Mouse (Mus musculus) MEL (cell line): ENCODE measurements around the gene Sorbs1. TPM values are rescaled to one million over a fixed set of nuclear protein-coding genes. Genes with fewer than 3 reads are reported as not detected.

ENCODE experiments used
- DNase-seq: peaks from one replicate; pipeline ENCODE4 v3.0.0; 2011; ENCODE audit warnings: low read depth, low spot score
- H3K27ac ChIP-seq: 2 replicates; pipeline ENCODE4 v1.5.1; 2012; ENCODE audit warnings: low read depth, mild to moderate bottlenecking, control low read depth, low read length, moderate library complexity; ENCODE audit not compliant: control insufficient read depth
- H3K27me3 ChIP-seq, 2 experiments: fragments of 150-350 bp in 1 of 2; sonication (generic) in 1 of 2; 2 replicates each; pipeline ENCODE4 v1.6.1; 2012; ENCODE audit warnings: low read length in 2 of 2, mild to moderate bottlenecking in 2 of 2, improper control_type of control experiment in 1 of 2, moderate library complexity in 1 of 2; ENCODE audit not compliant: insufficient read depth in 2 of 2, control insufficient read depth in 1 of 2
- H3K36me3 ChIP-seq, 2 experiments: 2 replicates each; pipeline ENCODE4 v1.6.1; 2012 to 2014; ENCODE audit warnings: low read length in 2 of 2, improper control_type of control experiment in 1 of 2, inconsistent platforms in 1 of 2, mild to moderate bottlenecking in 1 of 2; ENCODE audit not compliant: insufficient read depth in 2 of 2, control insufficient read depth in 1 of 2
- H3K4me1 ChIP-seq, 2 experiments: fragments of 150-350 bp in 1 of 2; sonication (generic) in 1 of 2; 2 replicates each; pipeline ENCODE4 v1.6.1; 2012; ENCODE audit warnings: low read length in 2 of 2, improper control_type of control experiment in 1 of 2, mild to moderate bottlenecking in 1 of 2; ENCODE audit not compliant: insufficient read depth in 2 of 2, control insufficient read depth in 1 of 2
- H3K4me3 ChIP-seq, 2 experiments: fragments of 150-350 bp in 1 of 2; sonication (generic) in 1 of 2; 2 replicates each; pipeline ENCODE4 v1.5.1; 2012; ENCODE audit warnings: low read depth in 2 of 2, low read length in 2 of 2, mild to moderate bottlenecking in 2 of 2, moderate library complexity in 2 of 2, control low read depth in 1 of 2, improper control_type of control experiment in 1 of 2; ENCODE audit not compliant: control insufficient read depth in 1 of 2, insufficient read depth in 1 of 2
- H3K79me2 ChIP-seq: 2 replicates; pipeline ENCODE4 v1.6.1; 2012; ENCODE audit warnings: mild to moderate bottlenecking, low read length, moderate library complexity; ENCODE audit not compliant: control insufficient read depth, poor library complexity, insufficient read depth
- H3K9ac ChIP-seq: 2 replicates; pipeline ENCODE4 v1.6.1; 2012; ENCODE audit warnings: low read depth, mild to moderate bottlenecking, control low read depth, low read length, moderate library complexity; ENCODE audit not compliant: control insufficient read depth, poor library complexity, severe bottlenecking
- H3K9me3 ChIP-seq: fragments of 150-350 bp; sonication (generic); replicated peaks from 2 replicates; pipeline ENCODE4 v1.6.1; 2012; ENCODE audit warnings: mild to moderate bottlenecking, low read length, improper control_type of control experiment, moderate library complexity; ENCODE audit not compliant: insufficient read depth
- BHLHE40 ChIP-seq: IDR thresholded peaks from 2 replicates; pipeline ENCODE4 v1.6.1; 2012; ENCODE audit warnings: low read depth, mild to moderate bottlenecking, inconsistent platforms, low read length, improper control_type of control experiment, borderline replicate concordance
- CHD2 ChIP-seq: IDR thresholded peaks from 2 replicates; pipeline ENCODE4 v1.6.1; 2011; ENCODE audit warnings: low read length, improper control_type of control experiment
- ELF1 ChIP-seq: IDR thresholded peaks from 2 replicates; pipeline ENCODE4 v1.6.1; 2014; ENCODE audit warnings: low read depth, mild to moderate bottlenecking, inconsistent platforms, low read length, improper control_type of control experiment, moderate library complexity
- EP300 ChIP-seq, 2 experiments: IDR thresholded peaks; 2 replicates each; pipeline ENCODE4 v1.6.1; 2011; ENCODE audit warnings: improper control_type of control experiment in 2 of 2, low read length in 2 of 2, low read depth in 1 of 2, mild to moderate bottlenecking in 1 of 2
- HCFC1 ChIP-seq: IDR thresholded peaks from 2 replicates; pipeline ENCODE4 v1.6.1; 2012; ENCODE audit warnings: low read depth, mild to moderate bottlenecking, inconsistent platforms, low read length, improper control_type of control experiment, moderate library complexity
- JUND ChIP-seq: IDR thresholded peaks from 2 replicates; pipeline ENCODE4 v1.6.1; 2011; ENCODE audit warnings: low read depth, mild to moderate bottlenecking, improper control_type of control experiment, low read length
- KAT2A ChIP-seq: conservative IDR thresholded peaks from 2 replicates; pipeline ENCODE4 v1.6.1; 2012; ENCODE audit warnings: low read depth, low read length, improper control_type of control experiment, inconsistent platforms
- MAFK ChIP-seq: IDR thresholded peaks from 2 replicates; pipeline ENCODE4 v1.6.1; 2011; ENCODE audit warnings: low read depth, mild to moderate bottlenecking, low read length, improper control_type of control experiment, borderline replicate concordance
- MXI1 ChIP-seq: IDR thresholded peaks from 2 replicates; pipeline ENCODE4 v1.6.1; 2011; ENCODE audit warnings: mild to moderate bottlenecking, low read depth, low read length, improper control_type of control experiment
- MYC ChIP-seq: IDR thresholded peaks from 2 replicates; pipeline ENCODE4 v1.6.1; 2011; ENCODE audit warnings: low read depth, mild to moderate bottlenecking, low read length, improper control_type of control experiment, moderate library complexity
- NELFE ChIP-seq: IDR thresholded peaks from 2 replicates; pipeline ENCODE4 v1.6.1; 2011; ENCODE audit warnings: low read depth, low read length, improper control_type of control experiment
- POLR2AphosphoS2 ChIP-seq: IDR thresholded peaks from 2 replicates; pipeline ENCODE4 v1.6.1; 2011; ENCODE audit warnings: low read length, improper control_type of control experiment
- POLR2AphosphoS5 ChIP-seq: IDR thresholded peaks from 2 replicates; pipeline ENCODE4 v1.6.1; 2012; ENCODE audit warnings: low read depth, borderline replicate concordance, mild to moderate bottlenecking, inconsistent platforms, low read length, moderate library complexity, mixed read lengths
- RCOR1 ChIP-seq: IDR thresholded peaks from 2 replicates; pipeline ENCODE4 v1.6.1; 2012; ENCODE audit warnings: low read depth, mild to moderate bottlenecking, inconsistent platforms, low read length, improper control_type of control experiment
- SMC3 ChIP-seq: IDR thresholded peaks from 2 replicates; pipeline ENCODE4 v1.6.1; 2011; ENCODE audit warnings: low read depth, low read length, improper control_type of control experiment
- TBP ChIP-seq: IDR thresholded peaks from 2 replicates; pipeline ENCODE4 v1.8.0; 2011; ENCODE audit warnings: low read depth, low read length, improper control_type of control experiment
- USF1 ChIP-seq: IDR thresholded peaks from 2 replicates; pipeline ENCODE4 v1.6.1; 2014; ENCODE audit warnings: low read depth, mild to moderate bottlenecking, inconsistent platforms, low read length, improper control_type of control experiment, moderate library complexity
- ZC3H11A ChIP-seq: IDR thresholded peaks from 2 replicates; pipeline ENCODE4 v1.6.1; 2012; ENCODE audit warnings: low read depth, mild to moderate bottlenecking, inconsistent platforms, low read length, improper control_type of control experiment
- ZKSCAN1 ChIP-seq: IDR thresholded peaks from 2 replicates; pipeline ENCODE4 v1.6.1; 2012; ENCODE audit warnings: low read depth, mild to moderate bottlenecking, inconsistent platforms, low read length, improper control_type of control experiment, moderate library complexity
- ZNF384 ChIP-seq: IDR thresholded peaks from 2 replicates; pipeline ENCODE4 v1.6.1; 2012; ENCODE audit warnings: low read depth, mild to moderate bottlenecking, inconsistent platforms, low read length, improper control_type of control experiment
- polyA plus RNA-seq, 2 experiments: library from polyadenylated mRNA; stranded (reverse) in 1 of 2; unstranded in 1 of 2; fragments of >175 nt in 1 of 2; fragments of >200 nt in 1 of 2; gene quantifications; 2 replicates each; pipeline versions ENCODE4 v1.2.1 to v1.2.4; 2012; ENCODE audit warnings: low replicate concordance in 2 of 2, low read depth in 1 of 2; ENCODE audit not compliant: insufficient read length in 2 of 2, insufficient read depth in 1 of 2, missing spikeins in 1 of 2
- total RNA-seq: library from RNA; depleted of rRNA; stranded (reverse); fragments of 300-350 nt; gene quantifications from 2 replicates; pipeline ENCODE4 v1.2.3, GENCODE M21; 2012

The Sorbs1 gene
- total and polyA plus RNA-seq, 3 experiments = 1.3 to 5.3 TPM; not detected in 1

- no peaks in the 10 kb centered on the region for H3K9me3 ChIP-seq
- no peaks in the 10 kb centered on the region for H3K79me2 ChIP-seq
- H3K27me3 ChIP-seq = no peaks in the 10 kb centered on the region
- no peak overlapping the region for H3K4me3 ChIP-seq
- H3K27ac ChIP-seq = no peak overlapping the region
- no peak overlapping the region for H3K9ac ChIP-seq
- 0 out of 4 replicates have a peak, but pooled peaks cover 0 to 3% of the 10 kb centered on the region in 2 experiments for H3K4me1 ChIP-seq
- DNase-seq = no peak
- TF ChIP-seq ZC3H11A = no peak
- no peak for TF ChIP-seq CHD2
- no peaks in the 10 kb centered on the region; a peak in 1 of 4 replicates for H3K36me3 ChIP-seq
Observed at GRCm38 (mm10) chr19:40496071-40496470, 17.5 kb downstream of the Sorbs1 start.

- Histone ChIP-seq H3K9me3 (no peaks in the 10 kb centered on the region), H3K27me3 (no peaks in the 10 kb centered on the region), H3K4me1 (peaks cover 0 to 6% of the 10 kb centered on the region in 2 experiments; a peak in 3 of 4 replicates), H3K79me2 (no peaks in the 10 kb centered on the region), H3K36me3 (no peaks in the 10 kb centered on the region), H3K9ac (no peak overlapping the region), H3K4me3 (no peak overlapping the region), H3K27ac (no peak overlapping the region)
- no peak for DNase-seq
- no peak for TF ChIP-seq TBP
- TF ChIP-seq RCOR1 = no peak
- TF ChIP-seq MYC = no peak
- TF ChIP-seq KAT2A = no peak
- TF ChIP-seq HCFC1 = no peak
- no peak for TF ChIP-seq JUND
- no peak for TF ChIP-seq USF1
- TF ChIP-seq NELFE = no peak
- no peak for TF ChIP-seq ZKSCAN1
- no peak for TF ChIP-seq ELF1
- no peak for TF ChIP-seq MXI1
- TF ChIP-seq POLR2AphosphoS5 = no peak
- TF ChIP-seq EP300 (IDR thresholded peaks at IDR 0.05; ENCODE audit: low read depth in 1 of 2, low read length in 2 of 2) = no peak
- TF ChIP-seq POLR2AphosphoS2 = no peak
- TF ChIP-seq ZNF384 = no peak
- TF ChIP-seq SMC3 = no peak
- no peak for TF ChIP-seq MAFK
- no peak for TF ChIP-seq BHLHE40
Observed at GRCm38 (mm10) chr19:40492902-40493301, 20.7 kb downstream of the Sorbs1 start.
